Mouse (Mus musculus): Measurements from ENCODE around the gene Scarb2. TPM values are rescaled to one million over a fixed set of nuclear protein-coding genes. Genes with fewer than 3 reads are reported as not detected.

The Scarb2 gene
- polyA plus RNA-seq, 1 experiment from 2014 or later = 4.2 TPM

GRCm38 (mm10) chr5:92431611-92432010 lies 75.0 kb downstream of the Scarb2 start:
- Histone ChIP-seq H3K9me3 (replicated peaks) (no peaks in the 10 kb centered on the region), H3K4me2 (no peak overlapping the region), H3K4me3 (no peak overlapping the region), H3K27ac (no peak overlapping the region), H3K9ac (no peak overlapping the region), H3K27me3 (replicated peaks) (no peaks in the 10 kb centered on the region), H3K36me3 (peaks cover 40% of the 10 kb centered on the region), H3K4me1 (peaks cover 20% of the 10 kb centered on the region)
- ATAC-seq = no peak
- WGBS (ENCODE audit: insufficient replicate concordance) = 85% methylated on average over 7 of the region's 7 CpGs

- WGBS (ENCODE audit: insufficient replicate concordance) = 87% methylated on average over 5 of the region's 5 CpGs
- ATAC-seq = no peak
Measured at GRCm38 (mm10) chr5:92430723-92431122, 75.9 kb downstream of the Scarb2 start.

GRCm38 (mm10) chr5:92424126-92424525 lies 82.5 kb downstream of the Scarb2 start:
- no peaks in the 10 kb centered on the region for H3K9me3 ChIP-seq (replicated peaks)
- H3K9ac ChIP-seq = no peak overlapping the region
- peaks cover 98% of the 10 kb centered on the region for H3K36me3 ChIP-seq
- H3K4me3 ChIP-seq = no peak overlapping the region
- 87% methylated on average over 11 of the region's 11 CpGs for WGBS (ENCODE audit: insufficient replicate concordance)
- H3K27me3 ChIP-seq (replicated peaks) = no peaks in the 10 kb centered on the region
- no peaks in the 10 kb centered on the region for H3K4me1 ChIP-seq
- H3K4me2 ChIP-seq = no peak overlapping the region
- no peak overlapping the region for H3K27ac ChIP-seq
- no peak for ATAC-seq

More at GRCm38 (mm10) chr5:92430723-92431122, 75.9 kb downstream of the Scarb2 start:
- Histone ChIP-seq H3K9ac (no peak overlapping the region), H3K4me3 (no peak overlapping the region), H3K27me3 (replicated peaks) (no peaks in the 10 kb centered on the region), H3K9me3 (replicated peaks) (no peaks in the 10 kb centered on the region), H3K36me3 (peaks cover 47% of the 10 kb centered on the region), H3K4me2 (no peak overlapping the region), H3K27ac (no peak overlapping the region), H3K4me1 (peaks cover 16% of the 10 kb centered on the region)

- Histone ChIP-seq H3K9me3 (replicated peaks) (no peaks in the 10 kb centered on the region), H3K4me1 (no peaks in the 10 kb centered on the region), H3K4me2 (no peak overlapping the region), H3K9ac (no peak overlapping the region), H3K27me3 (replicated peaks) (no peaks in the 10 kb centered on the region), H3K27ac (no peak overlapping the region), H3K4me3 (no peak overlapping the region), H3K36me3 (peaks cover 51% of the 10 kb centered on the region)
- WGBS (ENCODE audit: insufficient replicate concordance) = 73% methylated on average over 8 of the region's 8 CpGs
- no peak for ATAC-seq
Measured at GRCm38 (mm10) chr5:92413982-92414375, 92.7 kb downstream of the Scarb2 start.

GRCm38 (mm10) chr5:92413271-92413981 lies 93.2 kb downstream of the Scarb2 start:
- 78% methylated on average over 11 of the region's 11 CpGs for WGBS (ENCODE audit: insufficient replicate concordance)

GRCm38 (mm10) chr5:92411461-92412140 lies 95.0 kb downstream of the Scarb2 start:
- 59% methylated on average over 7 of the region's 7 CpGs for WGBS (ENCODE audit: insufficient replicate concordance)
- Histone ChIP-seq H3K9me3 (replicated peaks) (no peaks in the 10 kb centered on the region), H3K27ac (no peak overlapping the region), H3K4me1 (no peaks in the 10 kb centered on the region), H3K4me3 (no peak overlapping the region), H3K36me3 (peaks cover 28% of the 10 kb centered on the region), H3K27me3 (replicated peaks) (no peaks in the 10 kb centered on the region), H3K9ac (no peak overlapping the region), H3K4me2 (no peak overlapping the region)
- no peak for ATAC-seq

More at GRCm38 (mm10) chr5:92413271-92413981, 93.2 kb downstream of the Scarb2 start:
- H3K27ac ChIP-seq = no peak overlapping the region
- ATAC-seq = no peak
- H3K36me3 ChIP-seq = peaks cover 45% of the 10 kb centered on the region
- no peak overlapping the region for H3K4me2 ChIP-seq
- no peak overlapping the region for H3K9ac ChIP-seq
- no peaks in the 10 kb centered on the region for H3K9me3 ChIP-seq (replicated peaks)
- no peaks in the 10 kb centered on the region for H3K4me1 ChIP-seq
- no peaks in the 10 kb centered on the region for H3K27me3 ChIP-seq (replicated peaks)
- H3K4me3 ChIP-seq = no peak overlapping the region

- no peak overlapping the region for H3K4me2 ChIP-seq
- no peaks in the 10 kb centered on the region for H3K9me3 ChIP-seq (replicated peaks)
- no peak overlapping the region for H3K27ac ChIP-seq
- ATAC-seq = no peak
- H3K4me3 ChIP-seq = no peak overlapping the region
- H3K27me3 ChIP-seq (replicated peaks) = no peaks in the 10 kb centered on the region
- WGBS (ENCODE audit: insufficient replicate concordance) = 87% methylated on average over 5 of the region's 5 CpGs
- no peaks in the 10 kb centered on the region for H3K4me1 ChIP-seq
- H3K9ac ChIP-seq = no peak overlapping the region
- H3K36me3 ChIP-seq = peaks cover 18% of the 10 kb centered on the region
Measured at GRCm38 (mm10) chr5:92410486-92410885, 96.1 kb downstream of the Scarb2 start.

- Histone ChIP-seq H3K36me3 (peaks cover 10% of the 10 kb centered on the region), H3K9ac (no peak overlapping the region), H3K9me3 (replicated peaks) (no peaks in the 10 kb centered on the region), H3K4me3 (no peak overlapping the region), H3K4me1 (no peaks in the 10 kb centered on the region), H3K4me2 (no peak overlapping the region), H3K27me3 (replicated peaks) (no peaks in the 10 kb centered on the region), H3K27ac (no peak overlapping the region)
- no peak for ATAC-seq
- WGBS (ENCODE audit: insufficient replicate concordance) = 68% methylated on average over 9 of the region's 9 CpGs
Measured at GRCm38 (mm10) chr5:92409361-92410155, 97.1 kb downstream of the Scarb2 start.

- no peak overlapping the region for H3K4me2 ChIP-seq
- H3K27me3 ChIP-seq (replicated peaks) = no peaks in the 10 kb centered on the region
- H3K9me3 ChIP-seq (replicated peaks) = no peaks in the 10 kb centered on the region
- H3K4me1 ChIP-seq = no peaks in the 10 kb centered on the region
- H3K4me3 ChIP-seq = no peak overlapping the region
- ATAC-seq = no peak
- no peak overlapping the region for H3K27ac ChIP-seq
- WGBS (ENCODE audit: insufficient replicate concordance) = 55% methylated on average over 2 of the region's 2 CpGs
- no peak overlapping the region for H3K9ac ChIP-seq
- no peaks in the 10 kb centered on the region for H3K36me3 ChIP-seq
Measured at GRCm38 (mm10) chr5:92404400-92404678, 102.3 kb downstream of the Scarb2 start.

GRCm38 (mm10) chr5:92403562-92404399 lies 102.9 kb downstream of the Scarb2 start:
- no peaks in the 10 kb centered on the region for H3K27me3 ChIP-seq (replicated peaks)
- WGBS (ENCODE audit: insufficient replicate concordance) = 68% methylated on average over 10 of the region's 10 CpGs
- no peak for ATAC-seq
- H3K4me1 ChIP-seq = no peaks in the 10 kb centered on the region
- H3K36me3 ChIP-seq = no peaks in the 10 kb centered on the region
- H3K27ac ChIP-seq = no peak overlapping the region
- no peak overlapping the region for H3K4me3 ChIP-seq
- H3K4me2 ChIP-seq = no peak overlapping the region
- no peak overlapping the region for H3K9ac ChIP-seq
- no peaks in the 10 kb centered on the region for H3K9me3 ChIP-seq (replicated peaks)

- H3K4me1 ChIP-seq = peaks cover 9% of the 10 kb centered on the region
- H3K27ac ChIP-seq = no peak overlapping the region
- no peak overlapping the region for H3K4me2 ChIP-seq
- no peak overlapping the region for H3K9ac ChIP-seq
- WGBS (ENCODE audit: insufficient replicate concordance) = 66% methylated on average over 9 of the region's 9 CpGs
- no peaks in the 10 kb centered on the region for H3K27me3 ChIP-seq (replicated peaks)
- ATAC-seq = no peak
- no peak overlapping the region for H3K4me3 ChIP-seq
- no peaks in the 10 kb centered on the region for H3K9me3 ChIP-seq (replicated peaks)
- H3K36me3 ChIP-seq = no peaks in the 10 kb centered on the region
Measured at GRCm38 (mm10) chr5:92402816-92403215, 103.8 kb downstream of the Scarb2 start.

Measured in liver, embryonic 12.5 days (tissue).